Mouse (Mus musculus): ENCODE measurements around the gene Megf6. TPM values are rescaled to one million over a fixed set of nuclear protein-coding genes. Genes with fewer than 3 reads are reported as not detected.
A peak's percentile ranks its signal among the peaks of the same experiment; 100 is the strongest.

The Megf6 gene
- 4.4 and 4.5 TPM in 2 replicates for polyA plus RNA-seq (2015; fragmentation: Nextera tagmentation; extraction: Ambion mirVana)

GRCm38 (mm10) chr4:154170506-154171150 is at the start of gene Megf6:
Gene Megf6 (plus strand): TSS chr4:154170730.
- H3K9me3 ChIP-seq (ENCODE audit: control insufficient read depth): no peaks in the 10 kb centered on the region
- 0 out of 2 replicates have a peak, but pooled peaks cover 2% of the 10 kb centered on the region for H3K4me1 ChIP-seq (replicated peaks; ENCODE audit: control insufficient read depth, insufficient read depth, low read length)
- H3K9ac ChIP-seq (ENCODE audit: low read depth, low read length): no peak within 1 kb of the TSS; the same call in 1 of the 2 replicates
- 1% methylated on average over 59 of the region's 61 CpGs for WGBS
- ATAC-seq: peak; percentile 29; the same call in 1 of the 2 replicates
- H3K27me3 ChIP-seq (replicated peaks; ENCODE audit: control insufficient read depth, insufficient read depth, low read length): peaks cover 55% of the 10 kb centered on the region
- H3K27ac ChIP-seq (ENCODE audit: low read depth, low read length): no peak within 1 kb of the TSS
- H3K4me3 ChIP-seq (ENCODE audit: low read depth, low read length): peak within 1 kb of the TSS; percentile 47
- TF ChIP-seq CTCF (IDR thresholded peaks at IDR 0.05; ENCODE audit: low read depth): no peak
- H3K36me3 ChIP-seq (ENCODE audit: control insufficient read depth, insufficient read depth): no peaks in the 10 kb centered on the region
- peak within 1 kb of the TSS; percentile 84 for H3K4me2 ChIP-seq (replicated peaks; ENCODE audit: low read depth)

- TF ChIP-seq CTCF (IDR thresholded peaks at IDR 0.05; ENCODE audit: low read depth): no peak
- WGBS: 84% methylated on average over 11 of the region's 11 CpGs
Observed at GRCm38 (mm10) chr4:154121800-154122199, 48.7 kb upstream of the Megf6 start.

GRCm38 (mm10) chr4:154122374-154122773 is 48.2 kb upstream of the Megf6 start:
- no peaks in the 10 kb centered on the region for H3K4me1 ChIP-seq (replicated peaks; ENCODE audit: control insufficient read depth, insufficient read depth, low read length)
- H3K27me3 ChIP-seq (replicated peaks; ENCODE audit: control insufficient read depth, insufficient read depth, low read length): no peaks in the 10 kb centered on the region
- no peak overlapping the region for H3K27ac ChIP-seq (ENCODE audit: low read depth, low read length)
- H3K9ac ChIP-seq (ENCODE audit: low read depth, low read length): no peak overlapping the region
- H3K4me3 ChIP-seq (ENCODE audit: low read depth, low read length): no peak overlapping the region
- H3K4me2 ChIP-seq (replicated peaks; ENCODE audit: low read depth): no peak overlapping the region
- ATAC-seq: no peak
- no peaks in the 10 kb centered on the region for H3K36me3 ChIP-seq (ENCODE audit: control insufficient read depth, insufficient read depth)
- H3K9me3 ChIP-seq (ENCODE audit: control insufficient read depth): no peaks in the 10 kb centered on the region
- 73% methylated on average over 7 of the region's 7 CpGs for WGBS
- TF ChIP-seq CTCF (IDR thresholded peaks at IDR 0.05; ENCODE audit: low read depth): no peak

More at GRCm38 (mm10) chr4:154121800-154122199, 48.7 kb upstream of the Megf6 start:
- H3K27me3 ChIP-seq (replicated peaks; ENCODE audit: control insufficient read depth, insufficient read depth, low read length): no peaks in the 10 kb centered on the region
- H3K9me3 ChIP-seq (ENCODE audit: control insufficient read depth): no peaks in the 10 kb centered on the region
- H3K4me1 ChIP-seq (replicated peaks; ENCODE audit: control insufficient read depth, insufficient read depth, low read length): no peaks in the 10 kb centered on the region
- no peak overlapping the region for H3K4me2 ChIP-seq (replicated peaks; ENCODE audit: low read depth)
- no peaks in the 10 kb centered on the region for H3K36me3 ChIP-seq (ENCODE audit: control insufficient read depth, insufficient read depth)
- no peak overlapping the region for H3K27ac ChIP-seq (ENCODE audit: low read depth, low read length)
- no peak overlapping the region for H3K4me3 ChIP-seq (ENCODE audit: low read depth, low read length)
- no peak for ATAC-seq
- no peak overlapping the region for H3K9ac ChIP-seq (ENCODE audit: low read depth, low read length)

- H3K27me3 ChIP-seq (replicated peaks; ENCODE audit: control insufficient read depth, insufficient read depth, low read length): no peaks in the 10 kb centered on the region
- no peak overlapping the region for H3K4me2 ChIP-seq (replicated peaks; ENCODE audit: low read depth)
- no peak overlapping the region for H3K9ac ChIP-seq (ENCODE audit: low read depth, low read length)
- H3K27ac ChIP-seq (ENCODE audit: low read depth, low read length): no peak overlapping the region
- ATAC-seq: no peak
- 63% methylated on average over 6 of the region's 6 CpGs for WGBS
- H3K4me3 ChIP-seq (ENCODE audit: low read depth, low read length): no peak overlapping the region
- TF ChIP-seq CTCF (IDR thresholded peaks at IDR 0.05; ENCODE audit: low read depth): no peak
- H3K4me1 ChIP-seq (replicated peaks; ENCODE audit: control insufficient read depth, insufficient read depth, low read length): no peaks in the 10 kb centered on the region
- no peaks in the 10 kb centered on the region for H3K36me3 ChIP-seq (ENCODE audit: control insufficient read depth, insufficient read depth)
- no peaks in the 10 kb centered on the region for H3K9me3 ChIP-seq (ENCODE audit: control insufficient read depth)
Observed at GRCm38 (mm10) chr4:154123553-154123952, 47.0 kb upstream of the Megf6 start.

DNA sequence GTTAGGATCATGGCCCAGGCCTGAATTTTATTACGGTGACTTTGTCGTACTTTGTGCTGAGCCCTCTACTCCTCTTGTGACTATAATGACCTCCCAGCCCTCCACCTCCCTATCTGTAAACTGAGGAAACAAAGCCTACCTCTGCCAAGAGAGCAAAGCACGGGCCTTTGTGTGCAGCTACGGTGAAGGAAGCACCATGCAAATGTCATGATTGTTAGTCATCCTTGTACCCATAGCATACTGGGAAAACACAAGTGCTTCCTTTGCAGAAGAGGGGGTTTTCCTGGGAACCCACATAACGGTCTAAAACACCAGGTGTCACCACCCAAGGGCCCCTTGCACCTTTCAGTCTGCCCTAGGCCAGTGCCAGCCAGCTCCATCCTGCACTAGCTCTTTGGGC is 45.3 kb upstream of the Megf6 start:
- no peak overlapping the region for H3K27ac ChIP-seq (ENCODE audit: low read depth, low read length)
- no peaks in the 10 kb centered on the region for H3K4me1 ChIP-seq (replicated peaks; ENCODE audit: control insufficient read depth, insufficient read depth, low read length)
- 63% methylated on average over 5 of the region's 5 CpGs for WGBS
- H3K4me2 ChIP-seq (replicated peaks; ENCODE audit: low read depth): no peak overlapping the region
- no peak overlapping the region for H3K4me3 ChIP-seq (ENCODE audit: low read depth, low read length)
- no peaks in the 10 kb centered on the region for H3K9me3 ChIP-seq (ENCODE audit: control insufficient read depth)
- no peak for TF ChIP-seq CTCF (IDR thresholded peaks at IDR 0.05; ENCODE audit: low read depth)
- no peaks in the 10 kb centered on the region for H3K36me3 ChIP-seq (ENCODE audit: control insufficient read depth, insufficient read depth)
- H3K9ac ChIP-seq (ENCODE audit: low read depth, low read length): no peak overlapping the region
- 0 out of 2 replicates have a peak, but pooled peaks cover 1% of the 10 kb centered on the region for H3K27me3 ChIP-seq (replicated peaks; ENCODE audit: control insufficient read depth, insufficient read depth, low read length)
- ATAC-seq: no peak

- H3K27me3 ChIP-seq (replicated peaks; ENCODE audit: control insufficient read depth, insufficient read depth, low read length): 0 out of 2 replicates have a peak, but pooled peaks cover 5% of the 10 kb centered on the region
- no peak for ATAC-seq
- no peak overlapping the region for H3K9ac ChIP-seq (ENCODE audit: low read depth, low read length)
- WGBS: 71% methylated on average over 3 of the region's 3 CpGs
- no peaks in the 10 kb centered on the region for H3K36me3 ChIP-seq (ENCODE audit: control insufficient read depth, insufficient read depth)
- no peak for TF ChIP-seq CTCF (IDR thresholded peaks at IDR 0.05; ENCODE audit: low read depth)
- H3K9me3 ChIP-seq (ENCODE audit: control insufficient read depth): no peaks in the 10 kb centered on the region
- no peak overlapping the region for H3K4me2 ChIP-seq (replicated peaks; ENCODE audit: low read depth)
- H3K4me3 ChIP-seq (ENCODE audit: low read depth, low read length): no peak overlapping the region
- no peaks in the 10 kb centered on the region for H3K4me1 ChIP-seq (replicated peaks; ENCODE audit: control insufficient read depth, insufficient read depth, low read length)
- H3K27ac ChIP-seq (ENCODE audit: low read depth, low read length): no peak overlapping the region
Observed at GRCm38 (mm10) chr4:154127273-154127672, 43.3 kb upstream of the Megf6 start.

All from intestine, postnatal 0 days (tissue).